Mouse (Mus musculus): Measurements from ENCODE around the gene Fam192a.

Fam192a gene

DNA sequence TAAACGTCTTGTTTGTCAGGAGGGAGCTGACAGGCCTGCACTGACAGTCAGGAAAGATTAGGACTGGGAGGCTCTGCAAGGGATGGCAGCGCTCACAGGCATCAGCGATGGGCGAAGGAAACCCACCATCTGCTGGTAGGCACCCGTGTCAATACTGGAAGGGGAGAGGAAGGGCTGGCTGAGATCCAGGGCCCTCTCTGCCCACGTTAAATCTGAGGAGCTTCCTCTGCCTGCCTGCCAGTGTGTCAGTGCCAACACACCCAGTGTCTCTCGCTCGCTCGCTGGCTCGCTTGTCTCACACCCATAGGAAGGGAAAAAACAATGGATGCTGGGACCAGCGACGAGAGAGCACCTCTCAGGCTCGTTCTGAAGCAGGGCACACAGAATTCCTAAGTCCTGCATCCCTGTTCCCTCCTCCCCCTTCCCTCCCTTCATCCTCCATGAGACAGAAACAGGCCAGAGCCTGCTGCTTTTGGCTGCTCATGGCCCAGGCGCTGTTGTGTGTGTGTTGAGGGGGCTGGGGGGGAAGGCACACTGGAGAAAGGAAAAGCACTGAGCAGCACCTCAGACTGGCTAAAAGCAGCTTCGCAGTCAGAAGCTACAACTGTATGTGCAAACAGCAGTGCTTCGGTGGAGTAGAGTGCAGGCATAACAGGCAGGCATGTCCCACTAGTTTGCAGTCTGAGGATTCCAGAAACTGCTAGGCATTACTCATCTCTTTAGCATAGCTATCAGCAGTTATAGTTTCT lies 27.5 kb downstream of the Fam192a start:
- DNase-seq (ENCODE audit: inconsistent age in 2 of 2, low spot score in 1 of 2) = no peak

DNA sequence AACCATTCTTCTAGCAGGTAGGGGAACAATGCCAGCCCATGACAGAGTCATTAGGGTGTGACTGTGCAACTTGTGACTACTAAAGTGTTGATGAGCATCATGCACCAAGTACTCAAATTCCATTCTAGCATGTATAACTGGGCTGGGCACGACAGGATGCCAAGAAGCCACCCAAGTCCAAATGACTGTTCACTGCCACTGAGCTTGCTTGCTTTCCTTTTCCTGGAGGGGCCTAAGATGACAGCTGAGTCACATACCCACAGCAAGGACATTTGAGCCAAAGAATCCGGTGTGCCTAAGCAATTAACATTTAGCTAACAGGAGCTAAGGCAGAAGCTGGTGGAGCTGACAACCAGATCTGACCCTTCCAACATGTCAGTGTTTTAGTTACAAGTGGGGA lies 29.9 kb downstream of the Fam192a start:
- peak; percentile 54 to 76 for DNase-seq (ENCODE audit: inconsistent age in 2 of 2, low spot score in 1 of 2)

DNA sequence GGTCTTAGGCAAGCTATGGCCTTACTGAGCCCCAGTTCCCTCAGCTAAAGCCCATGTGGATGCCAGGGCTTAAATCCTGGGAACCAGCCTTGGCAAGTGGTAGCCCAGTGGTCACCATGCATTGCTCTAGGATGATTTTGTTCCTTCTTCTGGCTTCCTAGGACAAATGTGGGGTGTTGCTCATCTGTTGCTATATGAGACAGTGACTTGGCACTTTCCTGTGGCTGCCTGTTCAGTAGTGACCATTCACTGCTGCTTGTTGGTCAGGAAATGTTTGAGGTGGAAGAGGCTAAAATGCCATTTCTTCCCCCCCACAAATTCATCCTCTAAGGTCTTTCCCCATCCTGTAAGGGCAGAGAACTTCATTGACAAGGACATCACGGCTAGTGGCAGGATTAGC lies 32.4 kb downstream of the Fam192a start:
- no peak for DNase-seq (ENCODE audit: inconsistent age in 2 of 2, low spot score in 1 of 2)

DNA sequence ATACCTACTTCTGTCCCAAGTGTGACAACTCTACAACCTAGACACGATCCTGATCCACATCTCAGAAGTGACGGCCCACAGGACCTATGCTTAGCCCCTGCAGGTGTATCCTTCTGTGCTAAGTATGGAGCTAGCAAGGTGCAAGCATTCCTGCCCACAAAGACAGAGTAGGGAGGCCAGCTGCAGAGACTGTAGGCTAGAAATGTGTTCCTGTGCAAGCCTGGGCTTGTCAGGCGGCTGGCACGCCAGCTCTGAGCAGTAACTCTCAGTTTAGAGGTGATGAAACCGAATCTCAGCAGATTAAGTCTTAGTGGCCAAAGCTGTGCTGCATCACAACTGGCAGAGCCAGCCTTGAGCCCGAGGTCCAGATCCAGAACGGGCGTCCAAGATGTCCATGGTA lies 33.7 kb downstream of the Fam192a start:
- no peak for DNase-seq (ENCODE audit: inconsistent age in 2 of 2, low spot score in 1 of 2)

DNA sequence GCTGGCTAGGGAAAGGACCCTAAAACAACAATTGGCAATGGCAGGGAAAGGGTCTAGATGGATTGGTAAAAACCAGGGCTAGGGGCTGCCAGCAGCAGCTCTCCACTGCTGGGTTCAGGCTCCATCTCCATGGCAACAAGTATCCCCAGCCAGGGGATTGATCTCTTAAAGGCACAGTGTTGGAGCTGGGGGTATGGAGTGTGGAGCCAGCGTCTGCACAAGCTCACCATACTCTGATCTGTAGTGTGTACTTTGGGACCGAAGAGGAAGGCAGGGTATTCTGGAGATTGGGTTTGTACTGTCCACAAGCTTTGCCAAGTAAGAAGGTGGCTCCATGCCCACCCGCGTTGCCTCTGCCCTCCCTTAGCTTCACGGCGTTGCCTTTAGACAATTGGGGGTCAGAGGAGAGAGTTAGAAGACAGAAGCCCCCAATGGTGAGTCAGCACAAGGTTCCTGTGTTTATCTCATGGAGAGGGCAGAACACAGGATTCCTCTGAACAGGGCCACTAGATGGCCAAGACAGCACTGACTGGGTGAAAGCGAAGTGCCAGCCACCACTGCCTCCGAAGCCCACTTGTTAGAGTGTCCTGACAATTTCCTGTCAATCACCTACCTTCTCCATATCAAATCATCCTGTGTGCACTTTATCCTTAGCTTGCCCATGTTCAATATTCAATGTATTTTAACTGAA lies 34.5 kb downstream of the Fam192a start:
- DNase-seq (ENCODE audit: inconsistent age in 2 of 2, low spot score in 1 of 2) = no peak

DNA sequence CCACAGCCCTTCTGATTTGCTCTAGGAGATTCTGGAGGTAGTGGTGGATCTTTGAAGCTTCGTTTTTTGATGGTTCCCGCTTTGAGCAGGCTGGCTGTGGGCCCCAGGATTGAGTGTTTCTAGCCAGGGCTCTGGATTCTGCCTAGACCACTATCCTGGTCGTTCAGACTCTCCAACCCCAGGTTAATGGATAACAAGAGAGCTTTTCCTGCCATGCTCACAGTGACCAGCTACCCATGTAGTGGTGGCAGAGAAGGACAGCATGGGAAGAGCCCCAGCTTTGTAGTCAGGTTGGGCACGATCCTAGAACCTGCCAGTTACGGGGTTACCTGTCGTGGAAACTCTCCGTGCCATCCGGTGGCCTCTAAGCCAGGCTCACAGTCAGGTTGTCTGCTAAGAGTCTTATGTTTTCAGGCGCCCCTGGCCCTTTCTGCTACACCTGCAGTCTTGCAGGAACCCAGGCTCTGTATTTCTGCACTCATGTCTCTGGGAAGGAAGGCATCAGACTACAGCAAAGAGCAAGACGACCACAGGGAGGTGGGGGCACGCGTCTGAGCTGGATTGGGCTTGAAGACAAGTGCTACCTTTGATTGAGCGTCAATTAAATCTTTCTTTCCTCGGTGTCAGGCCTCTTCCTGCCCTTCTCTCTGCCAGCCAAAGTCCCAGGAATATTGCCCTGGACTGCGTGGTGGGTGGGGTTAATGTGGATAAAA lies 35.2 kb downstream of the Fam192a start:
- DNase-seq (ENCODE audit: inconsistent age in 2 of 2, low spot score in 1 of 2) = no peak

DNA sequence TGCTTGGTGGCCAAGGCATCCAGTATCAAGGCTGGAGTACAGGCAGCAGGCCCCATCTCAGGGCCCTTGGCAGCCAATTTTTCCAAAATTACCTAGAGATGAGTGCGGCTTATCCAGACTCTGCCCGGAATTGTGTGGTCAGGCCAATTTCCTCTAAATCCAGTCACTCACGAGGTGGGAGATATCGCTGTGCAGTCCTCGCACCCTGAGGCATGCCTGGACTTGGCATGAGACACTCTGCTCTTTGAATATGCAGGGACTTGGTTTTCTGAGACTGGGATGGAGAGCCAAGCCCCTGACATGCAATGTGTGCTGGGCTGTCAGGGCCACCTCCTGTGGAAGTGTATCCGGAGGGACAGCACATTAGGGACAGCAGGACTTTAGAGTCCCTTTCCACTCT lies 35.8 kb downstream of the Fam192a start:
- DNase-seq (ENCODE audit: inconsistent age in 2 of 2, low spot score in 1 of 2) = no peak

DNA sequence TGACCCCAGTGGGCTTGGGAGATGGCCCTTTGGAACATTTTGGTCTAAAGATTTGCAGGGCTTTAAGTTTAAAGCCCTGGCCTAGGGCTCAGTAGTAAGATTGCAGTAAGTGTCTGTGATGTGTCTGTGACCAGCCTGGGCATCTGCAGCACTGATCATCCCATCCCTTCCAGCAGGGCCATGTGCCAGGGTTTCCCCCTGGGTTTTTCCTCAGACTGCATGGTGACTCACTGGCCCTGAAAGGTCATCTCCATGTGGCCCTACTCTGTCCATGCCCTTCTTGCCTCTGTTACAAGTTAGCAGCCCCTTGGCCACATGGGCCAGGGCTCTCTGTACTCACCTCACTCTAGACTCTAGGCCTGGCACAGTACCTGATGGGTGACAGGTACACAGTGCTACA lies 37.4 kb downstream of the Fam192a start:
- peak; percentile 73 to 76 for DNase-seq (ENCODE audit: inconsistent age in 2 of 2, low spot score in 1 of 2)

DNA sequence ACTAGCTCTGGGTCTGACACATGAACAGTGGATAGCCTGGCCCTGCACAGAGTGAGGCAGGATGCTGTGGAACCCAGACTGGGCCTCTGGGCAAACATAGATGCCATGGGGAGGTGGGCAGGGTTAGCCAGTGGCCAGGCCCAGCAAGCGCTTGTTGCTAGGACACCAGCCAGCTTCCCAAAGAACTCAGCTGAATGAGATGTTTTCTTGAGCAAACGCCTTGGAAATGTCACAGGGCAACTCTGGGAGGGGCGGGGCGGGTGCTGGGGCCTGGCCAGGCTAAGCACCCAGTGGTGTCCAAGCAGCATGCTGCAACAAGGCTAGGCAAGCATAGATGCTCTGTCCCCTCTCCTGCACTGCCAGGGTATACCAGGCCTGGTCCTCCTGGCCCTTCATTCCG lies 40.5 kb downstream of the Fam192a start:
- DNase-seq (ENCODE audit: inconsistent age in 2 of 2, low spot score in 1 of 2) = no peak

DNA sequence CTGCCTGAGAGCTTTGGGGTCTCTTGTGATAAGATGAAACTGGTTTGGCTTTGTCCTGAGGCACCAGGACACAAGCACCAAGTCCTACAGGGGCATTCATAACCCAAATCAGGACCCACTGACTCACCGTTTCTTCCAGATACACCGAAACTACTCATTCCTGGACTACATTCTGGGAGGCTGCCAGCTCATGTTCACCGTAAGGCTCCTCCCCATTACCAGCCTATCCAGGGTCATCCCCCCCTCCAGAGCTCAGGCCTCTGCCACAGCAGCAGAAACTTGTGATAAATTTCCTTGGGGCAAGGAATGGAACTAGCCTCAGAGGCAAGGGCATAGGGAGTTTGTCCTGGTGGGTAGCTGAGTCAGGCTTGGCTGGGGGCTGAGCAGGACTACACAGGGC lies 44.5 kb downstream of the Fam192a start:
- peak; percentile 82 to 90 for DNase-seq (ENCODE audit: inconsistent age in 2 of 2, low spot score in 1 of 2)

DNA sequence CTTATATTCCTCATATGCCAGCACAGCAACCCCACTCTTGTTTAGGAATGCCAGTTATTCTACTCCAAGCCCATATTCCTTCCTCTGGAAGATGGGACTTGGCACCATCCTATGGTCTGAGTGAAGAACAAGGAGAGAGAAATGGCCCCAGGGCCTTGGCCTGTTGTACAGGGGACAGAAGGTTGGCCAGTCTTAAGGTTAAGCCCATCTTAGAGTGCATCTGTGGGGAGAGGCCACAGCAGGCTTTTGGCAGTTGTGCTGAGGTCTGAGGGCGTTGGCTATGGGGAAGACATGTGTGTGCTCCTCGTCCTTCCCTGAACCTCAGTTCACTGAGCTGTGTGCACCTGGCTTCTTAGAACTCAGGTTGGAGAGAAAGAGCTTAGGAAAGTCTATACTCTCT lies 49.1 kb downstream of the Fam192a start:
- no peak for DNase-seq (ENCODE audit: inconsistent age in 2 of 2, low spot score in 1 of 2)

DNA sequence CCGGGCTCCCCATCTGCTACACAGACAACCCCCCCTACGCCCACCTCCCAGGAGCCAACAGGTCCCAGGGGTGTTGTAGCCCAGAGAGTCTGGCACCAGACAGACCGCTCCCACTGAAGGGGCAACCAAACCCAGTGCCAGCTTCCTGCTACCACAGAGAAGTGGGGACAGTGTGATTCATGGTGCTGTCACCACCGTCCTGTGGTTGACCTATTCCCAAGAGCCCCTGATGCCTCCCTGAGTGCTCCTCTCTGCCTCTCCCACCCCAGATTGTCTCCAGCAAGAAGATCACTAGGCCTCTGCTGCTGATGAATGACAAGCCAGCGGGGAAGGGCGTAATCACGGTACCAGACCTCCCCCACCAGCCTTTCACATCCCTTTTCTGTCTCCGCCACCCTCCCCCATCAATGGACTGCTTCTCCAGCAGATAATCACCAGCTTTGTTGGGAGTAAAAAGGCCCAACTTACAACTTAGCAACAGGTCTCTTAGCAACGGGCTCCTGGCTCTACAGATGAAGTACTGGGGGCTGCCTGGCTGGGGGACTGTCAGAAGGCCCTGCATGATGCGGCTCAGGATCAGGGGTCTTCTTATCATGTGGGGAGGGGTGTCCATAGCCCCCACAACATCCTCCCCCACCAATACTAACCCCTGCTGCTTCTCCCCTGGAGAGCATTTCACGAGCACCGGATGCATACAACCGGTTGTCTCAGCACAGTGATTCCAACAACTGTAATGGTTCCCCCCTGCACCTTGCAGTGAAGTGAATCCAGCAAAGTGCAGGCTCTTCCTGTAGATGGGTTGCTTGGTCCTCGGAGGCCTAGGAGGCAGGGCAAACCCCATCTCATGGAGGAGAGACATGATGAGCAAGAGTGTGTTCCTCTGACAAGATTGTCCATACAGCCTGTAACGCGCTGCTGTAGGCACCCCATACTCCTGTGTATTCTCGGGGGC lies 50.0 kb downstream of the Fam192a start:
- DNase-seq (ENCODE audit: inconsistent age in 2 of 2, low spot score in 1 of 2) = no peak

DNA sequence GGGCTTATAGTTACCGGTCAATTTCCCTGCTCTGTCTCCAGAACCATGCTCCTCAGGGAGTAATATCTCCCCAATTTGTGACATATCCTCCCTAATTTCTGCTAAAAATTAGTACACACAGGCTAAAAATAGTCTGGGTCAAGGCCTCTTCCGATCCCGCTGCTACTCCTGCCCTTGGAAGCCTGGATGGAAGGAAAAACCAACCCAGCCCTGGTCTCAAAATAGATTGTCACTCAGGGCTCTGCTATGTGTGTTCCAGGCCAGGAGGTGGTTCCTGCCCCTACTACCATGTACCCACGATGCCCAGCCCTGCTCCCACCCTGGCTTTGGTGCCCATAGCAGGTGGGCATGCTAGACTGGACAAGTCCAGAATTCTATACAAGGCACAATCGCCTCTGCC lies 51.8 kb downstream of the Fam192a start:
- peak; percentile 37 to 74 for DNase-seq (ENCODE audit: inconsistent age in 2 of 2, low spot score in 1 of 2)

DNA sequence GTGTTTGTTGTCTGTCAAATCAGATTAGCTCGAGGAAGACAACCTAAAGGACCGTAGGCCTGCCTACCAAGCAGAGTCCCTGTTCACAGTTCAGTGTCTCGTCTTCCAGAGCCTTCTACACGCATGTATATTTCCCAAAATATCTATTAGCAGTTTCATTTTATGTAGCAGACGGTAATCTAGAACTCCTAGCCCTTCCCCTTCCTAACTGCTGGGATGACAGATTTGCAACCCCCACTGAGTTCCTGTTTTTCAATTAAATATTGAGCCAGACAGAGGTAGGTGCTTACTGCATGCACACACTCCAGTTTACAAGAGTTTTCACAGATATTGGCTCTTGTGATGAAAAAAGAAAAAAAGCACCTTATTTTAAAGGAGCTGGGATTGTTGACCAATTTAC lies 52.3 kb downstream of the Fam192a start:
- no peak for DNase-seq (ENCODE audit: inconsistent age in 2 of 2, low spot score in 1 of 2)

DNA sequence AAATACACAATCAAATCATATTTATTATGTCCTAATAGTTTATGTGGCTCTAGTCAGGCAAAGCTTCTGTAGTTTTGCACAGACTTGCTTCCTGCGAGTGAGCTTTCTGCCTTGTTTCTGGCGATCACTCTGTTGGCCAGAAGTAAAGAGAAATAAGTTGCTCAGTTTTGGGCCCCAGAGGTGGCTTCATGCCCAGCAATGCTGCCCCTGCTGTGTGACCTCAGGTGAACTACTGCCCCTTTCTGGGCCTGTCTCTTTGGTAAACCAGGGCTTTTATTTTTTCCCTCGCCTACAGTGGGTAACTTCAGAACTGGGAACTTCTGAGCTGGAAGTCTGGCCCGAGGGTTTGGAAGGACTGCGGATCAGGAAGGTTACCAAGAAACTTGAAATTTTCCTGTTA lies 52.8 kb downstream of the Fam192a start:
- DNase-seq (ENCODE audit: inconsistent age in 2 of 2, low spot score in 1 of 2) = no peak

DNA sequence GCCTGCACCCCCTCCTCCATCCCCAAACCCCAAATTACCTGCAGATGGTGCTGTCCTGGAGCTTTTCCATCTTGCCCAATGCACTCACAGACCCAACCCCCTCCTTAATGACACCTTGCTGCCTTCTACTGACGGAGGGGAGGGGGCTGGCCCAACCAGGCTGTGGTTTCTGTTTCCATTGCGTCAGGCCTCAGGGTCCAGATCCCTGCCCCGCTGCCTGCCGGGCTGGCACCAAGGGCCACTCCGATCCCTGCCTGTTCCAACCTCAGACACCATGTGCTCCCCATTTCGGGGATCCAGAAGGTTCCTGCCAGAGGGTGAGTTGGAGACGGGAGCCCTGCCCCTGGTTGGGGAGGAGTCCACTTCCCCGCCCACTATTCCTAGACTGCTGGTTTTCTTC lies 57.8 kb downstream of the Fam192a start:
- DNase-seq (ENCODE audit: inconsistent age in 2 of 2, low spot score in 1 of 2) = no peak

DNA sequence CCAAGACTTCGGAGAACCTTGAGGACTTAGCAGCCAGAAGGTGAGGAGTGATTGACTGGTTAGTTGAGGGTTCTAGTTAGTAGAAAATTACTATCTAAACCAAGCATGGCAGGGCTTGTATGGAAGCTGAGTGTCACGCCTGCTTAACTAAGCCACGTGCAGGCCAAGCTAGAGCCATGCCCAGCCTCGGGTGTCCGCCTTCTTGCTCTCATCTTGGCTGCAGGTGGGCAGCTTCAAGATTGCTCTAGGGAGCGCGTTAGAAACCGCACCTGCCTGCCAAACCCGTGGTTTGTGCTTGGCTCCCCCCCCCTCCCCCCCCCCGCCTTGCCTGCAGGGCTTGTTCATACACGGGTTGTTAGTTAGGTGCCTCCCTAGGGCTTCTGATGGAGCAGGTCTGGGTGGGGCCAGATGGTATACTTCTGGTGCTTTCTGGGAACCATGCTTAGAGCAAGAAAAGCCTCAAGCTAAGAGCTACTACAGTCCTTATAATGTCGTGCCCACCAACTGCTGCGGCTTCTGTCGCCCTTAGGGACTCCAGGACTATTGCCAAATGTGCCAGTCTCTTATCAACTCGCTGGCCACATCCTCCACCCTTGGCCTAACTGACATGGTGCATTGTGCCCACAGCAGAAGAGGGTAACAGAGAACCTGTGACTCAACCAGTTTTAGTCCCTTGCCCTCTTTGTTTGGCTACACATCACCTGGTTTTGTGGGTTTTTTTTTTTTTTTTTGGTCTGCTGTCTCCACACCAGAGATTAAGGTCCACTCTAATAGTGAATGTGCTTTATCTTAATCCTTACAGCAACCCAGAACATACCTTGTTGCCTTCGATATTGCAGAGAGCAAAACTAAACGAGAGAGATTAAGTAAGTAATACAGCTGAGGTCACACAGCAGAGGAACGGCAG lies 60.7 kb downstream of the Fam192a start:
- no peak for DNase-seq (ENCODE audit: inconsistent age in 2 of 2, low spot score in 1 of 2)

DNA sequence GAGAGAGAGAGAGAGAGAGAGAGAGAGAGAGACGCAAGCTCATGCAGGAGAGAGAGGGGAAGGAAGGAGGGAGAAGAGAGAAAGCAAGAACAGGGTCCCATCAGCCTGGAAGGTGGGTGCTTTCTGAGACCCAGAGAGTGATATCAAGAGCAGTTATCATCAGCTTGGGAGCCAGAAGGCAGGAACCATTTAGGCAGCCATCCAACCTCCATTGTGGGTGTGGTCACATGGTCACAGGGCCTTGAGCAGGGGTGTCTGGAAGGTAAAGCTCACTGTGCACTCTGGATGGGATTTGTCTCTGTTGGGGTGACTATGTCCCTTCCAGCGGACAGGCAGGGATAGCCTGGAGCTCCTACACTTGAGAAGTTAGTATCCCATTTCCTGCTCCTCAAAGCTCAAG lies 61.8 kb downstream of the Fam192a start:
- DNase-seq (ENCODE audit: inconsistent age in 2 of 2, low spot score in 1 of 2) = no peak

DNA sequence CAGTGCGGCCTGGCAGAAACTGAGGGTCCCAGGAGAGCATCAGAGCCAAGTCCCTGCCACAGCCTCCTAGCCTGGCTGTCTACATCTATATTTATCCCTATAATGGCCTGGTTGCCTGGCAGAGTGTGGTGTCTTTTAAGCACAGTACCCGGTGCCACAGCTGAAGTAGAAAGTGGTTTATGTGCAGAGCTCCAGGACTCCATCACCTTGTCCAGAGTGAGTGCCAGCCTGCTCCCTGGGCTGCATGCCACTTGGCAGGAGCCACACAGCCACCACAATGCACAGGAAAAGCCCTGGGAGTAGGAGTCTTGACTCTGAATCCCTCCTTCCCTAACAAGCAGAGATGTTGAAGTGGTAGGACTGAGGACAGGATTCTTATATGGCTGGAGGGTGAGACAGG lies 64.3 kb downstream of the Fam192a start:
- DNase-seq (ENCODE audit: inconsistent age in 2 of 2, low spot score in 1 of 2) = no peak

DNA sequence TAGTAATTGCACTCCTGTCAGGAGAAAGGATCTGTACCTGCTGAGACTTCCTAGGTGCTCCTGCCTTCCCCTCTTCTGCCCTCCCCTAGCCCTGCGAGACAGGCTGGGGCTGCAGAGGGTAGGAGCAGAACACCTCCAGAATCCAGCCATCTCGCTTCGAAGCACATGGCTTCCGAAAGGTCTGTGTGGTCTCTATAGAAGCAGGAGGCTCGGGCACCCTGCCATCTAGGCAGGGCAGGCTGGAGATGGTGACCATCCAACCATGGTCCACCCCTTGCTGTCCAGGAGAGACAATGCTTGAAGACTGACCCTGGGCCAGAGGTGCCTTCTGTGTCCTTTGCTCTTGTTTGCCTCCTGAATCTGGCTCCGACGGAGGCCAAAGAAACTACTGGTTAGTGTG lies 66.2 kb downstream of the Fam192a start:
- no peak for DNase-seq (ENCODE audit: inconsistent age in 2 of 2, low spot score in 1 of 2)
